Mouse (Mus musculus): ENCODE measurements around the gene Abhd17c.
"Not testable (repeated sequence)": the region's sequence is repeated elsewhere in the genome, so short reads cannot be mapped to it uniquely, and the experiment has no call there.

Gene Abhd17c

GRCm38 (mm10) chr7:84152374-84152773 is 681 bp upstream of the Abhd17c start:
- DNase-seq: no peak

- peak; percentile 90 to 92 for DNase-seq
Measured at GRCm38 (mm10) chr7:84151960-84152334, 254 bp upstream of the Abhd17c start.

- no peak for DNase-seq
Measured at GRCm38 (mm10) chr7:84150361-84151000, 1.2 kb downstream of the Abhd17c start.

DNA sequence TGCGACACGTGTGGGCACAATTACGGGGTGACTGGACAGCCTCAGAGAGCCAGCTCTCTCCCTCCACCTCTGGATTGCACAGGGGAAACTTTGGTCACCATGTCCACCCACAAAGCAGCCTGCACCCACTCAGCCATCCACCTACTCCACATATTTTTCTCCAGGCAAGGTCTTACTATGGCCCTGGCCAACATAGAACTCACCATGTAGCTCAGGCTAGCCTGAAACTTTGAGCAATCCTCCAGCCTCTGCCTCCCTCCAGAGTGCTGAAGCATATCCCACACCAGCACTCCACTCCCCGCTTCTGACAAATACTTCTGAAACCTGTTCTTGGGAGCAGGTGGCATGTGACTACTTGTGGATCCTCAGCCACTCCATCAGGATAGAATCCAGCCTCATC is 1.9 kb downstream of the Abhd17c start:
- no peak for DNase-seq

DNA sequence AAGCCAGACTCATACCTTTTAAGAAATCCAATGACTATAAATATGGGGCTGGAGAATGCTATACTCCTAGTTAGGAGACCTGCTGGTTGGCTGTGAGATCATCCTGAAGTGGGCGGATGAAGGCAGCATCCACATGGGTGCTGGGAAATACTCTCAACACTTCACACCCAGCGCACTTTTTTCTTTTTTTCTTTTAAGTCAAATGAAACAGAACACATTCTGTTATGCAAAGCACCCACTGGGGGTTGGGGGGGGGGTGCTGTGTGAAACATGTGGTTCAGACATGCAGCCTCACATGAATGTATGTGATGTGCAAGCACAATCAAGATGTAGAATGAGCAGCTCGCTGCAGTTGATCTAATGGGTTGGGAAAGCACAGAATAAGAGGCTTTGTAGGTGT is 2.8 kb downstream of the Abhd17c start:
- no peak for DNase-seq

DNA sequence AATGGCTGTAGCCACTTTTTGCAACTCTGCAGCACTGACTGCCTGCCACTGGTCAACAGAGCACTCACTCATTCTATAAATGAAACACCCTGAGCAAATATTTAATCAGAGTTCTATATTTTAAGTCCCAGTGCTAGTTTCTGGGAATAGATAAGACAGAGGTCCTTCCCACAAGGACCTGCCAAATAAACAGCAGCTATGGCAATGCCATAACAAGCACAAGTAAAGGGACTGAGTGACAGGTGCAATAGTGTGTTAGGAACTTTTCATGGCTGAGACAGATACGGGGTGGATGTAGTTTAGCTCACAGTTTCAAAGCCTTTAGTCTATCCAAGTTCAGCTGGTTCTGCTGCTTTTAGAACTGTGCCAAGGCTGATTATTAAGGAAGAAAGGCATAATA is 3.9 kb downstream of the Abhd17c start:
- DNase-seq: no peak

DNA sequence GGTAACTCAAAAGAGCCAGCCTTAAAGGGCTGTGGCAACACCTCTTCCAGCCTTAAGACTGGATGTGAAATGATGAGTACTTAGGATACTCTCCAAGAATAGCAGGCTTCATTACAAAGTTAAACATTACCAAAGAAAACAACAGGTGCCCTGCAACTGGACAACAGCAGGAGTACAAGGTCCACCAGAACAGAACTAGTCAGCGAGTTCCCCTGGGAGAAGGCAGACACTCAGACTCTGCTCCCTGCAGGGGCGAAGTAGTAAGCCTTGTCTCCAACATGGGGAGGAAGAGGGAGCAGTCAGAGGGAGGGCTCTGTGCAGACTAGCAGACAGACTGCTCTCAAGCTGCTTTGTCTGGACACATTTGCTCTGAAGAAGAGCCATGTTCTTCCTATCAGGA is 6.1 kb downstream of the Abhd17c start:
- DNase-seq: no peak

- DNase-seq: peak in 1 of 2 experiments; percentile 30
Measured at GRCm38 (mm10) chr7:84142736-84143473, 8.8 kb downstream of the Abhd17c start.

DNA sequence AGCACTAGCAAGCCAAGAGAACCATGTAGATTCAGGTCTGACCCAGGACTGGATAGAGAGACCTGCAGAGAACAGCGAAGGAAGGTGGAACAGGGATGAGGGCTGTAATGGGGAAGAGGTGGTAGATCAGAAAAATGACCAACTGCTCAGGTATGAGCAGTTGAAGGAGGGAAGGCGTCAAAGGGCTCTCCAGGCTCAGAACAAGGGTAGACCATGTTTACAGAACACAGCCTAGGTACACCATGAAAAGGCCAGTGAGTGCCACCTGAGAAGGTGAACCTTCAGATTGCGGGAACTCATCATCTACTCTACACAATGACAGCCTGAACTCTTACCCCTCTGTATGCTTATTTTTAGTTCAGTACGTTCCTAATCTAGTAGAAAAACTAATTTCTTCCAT is 9.5 kb downstream of the Abhd17c start:
- DNase-seq: no peak

- no peak for DNase-seq
Measured at GRCm38 (mm10) chr7:84139566-84139965, 12.1 kb downstream of the Abhd17c start.

GRCm38 (mm10) chr7:84138731-84139130 is 13.0 kb downstream of the Abhd17c start:
- DNase-seq: no peak

- no peak for DNase-seq
Measured at GRCm38 (mm10) chr7:84137779-84138178, 13.9 kb downstream of the Abhd17c start.

- no peak for DNase-seq
Measured at GRCm38 (mm10) chr7:84135799-84136700, 15.6 kb downstream of the Abhd17c start.

DNA sequence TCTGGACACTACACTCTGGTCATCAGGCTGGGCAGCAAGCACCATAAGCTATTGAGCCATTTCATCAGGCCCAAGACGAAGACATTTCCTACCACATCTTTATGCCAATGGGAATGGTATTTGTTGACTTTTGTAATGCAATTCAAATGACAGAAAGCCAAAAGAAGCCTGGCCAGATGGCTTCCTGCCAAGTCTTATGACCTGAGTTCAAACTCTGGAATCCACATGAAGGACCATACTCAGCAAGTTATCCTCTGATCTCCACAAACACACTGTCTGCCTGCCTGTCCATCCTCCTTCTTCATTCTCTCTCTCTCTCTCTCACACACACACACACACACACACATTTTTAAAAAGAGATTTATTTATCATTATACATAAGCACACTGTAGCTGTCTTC is 19.0 kb downstream of the Abhd17c start:
- no peak for DNase-seq

- no peak for DNase-seq
Measured at GRCm38 (mm10) chr7:84131736-84132135, 20.0 kb downstream of the Abhd17c start.

DNA sequence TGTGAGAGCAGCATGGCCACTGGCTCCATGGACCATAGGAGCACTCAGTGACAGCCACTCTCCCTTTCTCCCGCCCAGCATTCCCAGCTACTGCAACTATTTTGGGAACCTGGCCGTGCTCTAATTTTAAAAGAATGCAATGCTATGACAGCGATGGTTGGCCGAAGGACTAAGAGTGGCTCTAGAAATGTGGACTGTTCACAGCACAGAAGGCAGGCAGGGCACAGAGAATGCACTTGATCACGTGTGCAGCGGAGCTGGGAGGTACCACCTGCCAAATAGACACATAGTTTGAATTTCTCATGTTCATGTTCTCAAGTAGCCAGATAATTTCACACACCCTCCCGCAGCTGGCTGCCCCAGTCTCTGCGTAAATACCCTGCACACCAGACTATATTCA is 23.0 kb downstream of the Abhd17c start:
- no peak for DNase-seq

DNA sequence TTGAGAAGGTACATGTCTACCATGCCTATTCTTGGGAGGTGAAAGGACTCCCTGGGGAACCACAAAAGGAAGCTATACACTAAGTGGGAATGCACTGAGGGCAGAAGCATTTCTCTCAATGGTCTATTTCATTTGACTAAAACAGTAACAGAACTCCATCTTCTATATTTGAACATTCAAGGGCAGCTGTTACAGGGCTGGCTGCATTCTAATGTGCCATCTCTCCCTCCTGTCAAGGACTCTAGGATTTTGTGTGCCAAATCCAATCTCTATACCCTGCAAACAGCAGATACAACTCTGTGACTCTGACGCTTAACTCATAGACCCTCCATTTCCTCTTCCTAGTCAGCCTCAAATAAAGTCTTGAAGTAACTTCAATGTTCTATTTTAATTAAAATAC is 26.0 kb downstream of the Abhd17c start:
- DNase-seq: no peak

DNA sequence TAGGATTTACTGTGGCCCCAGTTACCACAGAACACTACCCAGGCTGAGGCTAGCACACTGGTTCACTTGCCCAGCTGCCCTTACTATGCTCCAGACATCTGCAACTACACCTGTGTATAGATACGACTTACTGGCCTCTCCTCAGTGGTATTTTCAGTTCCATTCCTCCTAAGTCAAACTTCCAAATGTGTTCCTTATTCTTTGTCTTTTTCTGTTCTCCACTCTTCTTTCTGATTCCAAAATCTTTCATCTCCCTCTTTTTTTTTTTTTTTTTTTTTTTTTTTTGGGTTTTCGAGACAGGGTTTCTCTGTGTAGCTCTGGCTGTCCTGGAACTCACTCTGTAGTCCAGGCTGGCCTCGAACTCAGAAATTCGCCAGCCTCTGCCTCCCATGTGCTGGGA is 28.0 kb downstream of the Abhd17c start:
- not testable (repeated sequence) for DNase-seq

DNA sequence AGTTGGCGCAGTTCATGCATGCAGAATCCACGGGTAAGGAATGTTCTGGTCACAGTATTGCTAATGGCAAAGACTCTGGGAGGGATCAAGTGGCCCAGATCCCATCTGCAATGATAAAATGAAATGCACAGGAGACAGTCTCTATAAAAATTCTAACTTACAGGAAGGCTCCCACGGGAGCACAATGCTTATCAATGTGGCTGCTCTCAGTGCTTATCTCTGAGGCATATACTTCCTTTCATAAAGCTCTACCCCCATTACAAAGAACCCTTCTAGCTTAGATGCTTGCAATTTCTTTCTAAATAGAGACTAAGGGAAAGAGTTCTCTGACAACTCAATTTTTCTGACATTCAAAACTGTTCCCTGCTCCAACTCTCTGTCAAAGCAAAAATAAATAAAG is 29.9 kb downstream of the Abhd17c start:
- no peak for DNase-seq

GRCm38 (mm10) chr7:84120142-84120760 is 31.4 kb downstream of the Abhd17c start:
- peak in 1 of 2 experiments; percentile 29 for DNase-seq

DNA sequence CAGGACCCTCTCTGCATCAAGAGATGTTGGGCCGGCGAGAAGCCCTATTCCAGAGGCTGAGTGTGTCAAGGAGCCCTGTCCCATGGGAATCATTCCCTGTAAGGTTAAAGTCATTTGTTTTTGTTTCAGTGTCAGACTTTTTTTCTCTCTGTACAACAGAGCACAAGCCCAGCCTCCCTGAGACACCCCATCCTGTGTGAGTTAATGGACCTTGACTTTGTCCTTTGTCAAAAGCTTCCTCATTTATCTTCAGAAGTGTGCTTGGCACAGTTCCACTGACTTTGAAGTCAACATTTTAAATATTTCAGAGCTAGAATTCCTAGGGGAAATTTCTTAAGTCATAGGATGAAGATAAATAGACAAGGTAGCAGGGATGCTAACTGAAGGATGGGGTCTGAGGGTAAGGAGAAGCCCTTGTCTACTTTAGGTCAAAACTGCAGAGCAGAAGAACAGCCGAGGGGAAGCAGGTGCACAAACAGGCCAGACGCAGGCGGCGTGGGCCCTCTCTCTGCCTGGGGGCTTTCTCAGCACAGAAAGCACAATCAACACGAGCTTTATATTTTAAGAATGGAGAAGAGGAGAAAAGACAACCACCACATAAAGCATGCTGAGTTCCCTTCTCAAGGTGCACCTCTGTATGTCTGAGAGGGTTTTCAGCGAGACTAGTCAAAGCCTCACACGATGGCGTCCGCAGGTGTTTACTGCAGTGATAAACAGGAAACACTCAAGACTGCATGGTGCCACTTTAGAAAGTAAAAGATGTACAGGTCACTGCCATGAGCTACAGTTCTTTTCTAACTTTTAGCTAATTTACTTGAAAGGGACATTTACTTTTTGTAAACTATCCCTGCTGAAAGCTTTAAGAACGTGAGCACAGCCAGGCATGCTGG is 32.2 kb downstream of the Abhd17c start:
- DNase-seq: peak; percentile 34 to 55

DNA sequence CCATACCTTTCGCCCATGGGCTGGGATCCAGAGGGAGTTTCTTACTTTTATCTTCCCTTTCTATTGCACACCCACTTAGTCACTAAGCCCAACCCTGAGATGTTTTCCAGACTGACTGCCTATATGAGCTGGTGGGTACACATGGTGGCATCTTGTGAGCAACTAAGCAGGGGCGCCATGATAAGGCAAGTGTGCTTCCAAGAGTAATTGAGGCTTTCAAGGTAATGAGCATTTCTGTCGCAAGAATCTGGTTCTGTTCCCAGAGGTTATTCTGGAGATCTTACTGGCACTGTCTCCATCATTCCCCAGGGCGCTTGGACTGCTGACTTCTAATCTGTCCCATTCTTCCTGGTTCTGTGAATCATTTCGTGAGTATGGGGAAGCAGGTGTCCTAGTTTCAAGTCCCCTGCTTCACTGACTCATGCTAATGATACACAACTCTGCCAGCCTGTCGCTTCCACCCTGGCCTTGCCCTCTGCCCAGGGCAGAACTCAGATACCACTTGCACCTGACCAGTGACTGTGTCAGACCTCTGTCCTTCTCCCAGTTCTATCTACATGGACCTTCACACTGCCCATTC is 34.1 kb downstream of the Abhd17c start:
- no peak for DNase-seq

Data from thymus, adult 18-20 months (tissue).